Mouse (Mus musculus) liver, embryonic 15.5 days (tissue): ENCODE data around the gene Cdc42se2. TPM values are rescaled to one million over a fixed set of nuclear protein-coding genes. Genes with fewer than 3 reads are reported as not detected.

Experiments used
- ATAC-seq: fragments of 200-750 bp; cut with Nextera tagmentation; 2 replicates; pipeline ENCODE4 v1.8.0; 2017; ENCODE audit warnings: moderate number of reproducible peaks, mild to moderate bottlenecking, moderate library complexity; ENCODE audit not compliant: insufficient read depth
- H3K27ac ChIP-seq: fragments of 300-500 bp; sonication (generic); replicated peaks from 2 replicates; pipeline ENCODE4 v1.5.1; 2015; ENCODE audit warnings: mild to moderate bottlenecking, inconsistent platforms
- H3K27me3 ChIP-seq: fragments of 300-500 bp; sonication (generic); 2 replicates; pipeline ENCODE4 v1.6.1; 2015; ENCODE audit warnings: mild to moderate bottlenecking, inconsistent platforms
- H3K36me3 ChIP-seq: fragments of 300-500 bp; sonication (generic); replicated peaks from 2 replicates; pipeline ENCODE4 v1.6.1; 2015; ENCODE audit warnings: moderate library complexity, mild to moderate bottlenecking, inconsistent platforms
- H3K4me1 ChIP-seq: fragments of 300-500 bp; sonication (generic); replicated peaks from 2 replicates; pipeline ENCODE4 v1.6.1; 2015; ENCODE audit warnings: inconsistent platforms
- H3K4me2 ChIP-seq: fragments of 300-500 bp; sonication (generic); 2 replicates; pipeline ENCODE4 v1.6.1; 2015; ENCODE audit warnings: moderate library complexity, mild to moderate bottlenecking, inconsistent platforms
- H3K4me3 ChIP-seq: fragments of 300-500 bp; sonication (generic); replicated peaks from 2 replicates; pipeline ENCODE4 v1.5.1; 2015; ENCODE audit warnings: mild to moderate bottlenecking, inconsistent platforms
- H3K9ac ChIP-seq: fragments of 300-500 bp; sonication (generic); 2 replicates; pipeline ENCODE4 v1.6.1; 2015; ENCODE audit warnings: moderate library complexity, mild to moderate bottlenecking, inconsistent platforms
- H3K9me3 ChIP-seq: fragments of 300-500 bp; sonication (generic); replicated peaks from 2 replicates; pipeline ENCODE4 v1.6.1; 2016; ENCODE audit warnings: inconsistent platforms
- WGBS: fragments of 180-500 bp; shearing (Covaris S2); methylation state at CpG from one replicate; pipeline ENCODE4 v1.1.7; 2015; ENCODE audit warnings: mixed read lengths; ENCODE audit not compliant: insufficient replicate concordance; 5-methylcytosine and 5-hydroxymethylcytosine counted together
- polyA plus RNA-seq: library from polyadenylated mRNA; unstranded; fragments of >200 nt; fragmentation: Nextera tagmentation; extraction: Ambion mirVana; gene quantifications from 2 replicates; pipeline ENCODE4 v1.2.1, GENCODE M21; 2015

The Cdc42se2 gene
- polyA plus RNA-seq, 1 experiment from 2014 or later, result 17.2 TPM

- no peak overlapping the region for H3K27ac ChIP-seq
- no peak overlapping the region for H3K9ac ChIP-seq
- 57% methylated on average over 3 of the region's 3 CpGs for WGBS
- H3K36me3 ChIP-seq, result 0 out of 2 replicates have a peak, but pooled peaks cover 7% of the 10 kb centered on the region
- ATAC-seq, result no peak
- peaks cover 4% of the 10 kb centered on the region for H3K4me1 ChIP-seq
- no peaks in the 10 kb centered on the region for H3K27me3 ChIP-seq
- no peaks in the 10 kb centered on the region for H3K9me3 ChIP-seq
- H3K4me2 ChIP-seq, result no peak overlapping the region
- H3K4me3 ChIP-seq, result no peak overlapping the region
Measured at GRCm38 (mm10) chr11:54729311-54729710, 58.2 kb downstream of the Cdc42se2 start.

DNA sequence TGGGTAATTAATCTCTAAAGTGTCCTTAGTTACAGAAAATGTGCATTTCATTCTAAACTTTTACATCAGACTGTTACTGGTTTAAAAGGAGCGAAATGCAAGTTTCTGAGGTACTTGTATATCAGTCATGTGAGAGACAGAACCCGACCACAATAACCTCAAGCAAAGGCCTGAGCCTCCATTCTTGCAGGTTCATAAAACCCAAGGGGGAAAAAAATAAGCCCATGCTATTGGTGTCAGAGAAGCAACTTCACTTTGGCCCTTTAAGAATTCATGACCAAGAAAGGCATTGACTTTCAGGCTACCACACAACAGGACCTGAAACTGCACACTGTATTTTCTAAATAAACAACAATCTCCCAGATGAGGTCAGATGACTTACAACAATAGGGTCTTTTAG, 59.1 kb downstream of the Cdc42se2 start:
- Histone ChIP-seq H3K27ac (no peak overlapping the region), H3K4me1 (peaks cover 4% of the 10 kb centered on the region), H3K4me2 (no peak overlapping the region), H3K9ac (no peak overlapping the region), H3K36me3 (0 out of 2 replicates have a peak, but pooled peaks cover under 1% of the 10 kb centered on the region), H3K27me3 (no peaks in the 10 kb centered on the region), H3K9me3 (no peaks in the 10 kb centered on the region), H3K4me3 (no peak overlapping the region)
- no peak for ATAC-seq
- WGBS, result 46% methylated on average over 2 of the region's 2 CpGs

GRCm38 (mm10) chr11:54727327-54727901, 60.1 kb downstream of the Cdc42se2 start:
- H3K36me3 ChIP-seq, result 0 out of 2 replicates have a peak, but pooled peaks cover 6% of the 10 kb centered on the region
- no peaks in the 10 kb centered on the region for H3K9me3 ChIP-seq
- 37% methylated on average over 5 of the region's 5 CpGs for WGBS

DNA sequence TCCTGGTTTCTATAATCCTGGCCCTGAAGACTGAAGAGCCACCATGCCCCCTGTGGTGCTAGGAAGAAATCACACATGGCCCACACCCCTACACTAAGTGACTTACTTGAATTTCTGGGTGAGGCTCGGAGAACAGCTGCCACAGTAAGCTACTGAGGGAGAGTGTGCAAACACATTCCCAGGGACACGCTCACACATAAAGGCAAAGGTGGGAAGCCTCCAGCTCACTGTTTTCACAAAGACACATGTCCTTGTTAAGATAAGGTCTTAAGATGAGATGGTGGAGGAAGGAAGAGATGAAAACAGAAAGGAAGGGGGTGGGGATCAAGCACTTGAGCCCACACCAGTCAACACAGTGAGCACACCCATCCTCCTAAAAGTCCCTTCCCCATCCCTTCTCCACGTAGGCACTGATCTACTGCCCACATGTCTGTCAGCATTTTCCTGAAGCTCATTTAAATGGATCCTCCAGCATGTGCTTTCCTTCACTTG, 60.9 kb downstream of the Cdc42se2 start:
- H3K4me3 ChIP-seq, result no peak overlapping the region
- H3K9me3 ChIP-seq, result no peaks in the 10 kb centered on the region
- H3K4me2 ChIP-seq, result no peak overlapping the region
- H3K27ac ChIP-seq, result no peak overlapping the region
- ATAC-seq, result no peak
- 0 out of 2 replicates have a peak, but pooled peaks cover 13% of the 10 kb centered on the region for H3K36me3 ChIP-seq
- peaks cover 3% of the 10 kb centered on the region for H3K4me1 ChIP-seq
- no peaks in the 10 kb centered on the region for H3K27me3 ChIP-seq
- no peak overlapping the region for H3K9ac ChIP-seq
- 45% methylated on average over 3 of the region's 3 CpGs for WGBS

More at GRCm38 (mm10) chr11:54727327-54727901, 60.1 kb downstream of the Cdc42se2 start:
- H3K27me3 ChIP-seq, result no peaks in the 10 kb centered on the region
- H3K27ac ChIP-seq, result no peak overlapping the region
- peaks cover 4% of the 10 kb centered on the region for H3K4me1 ChIP-seq
- no peak overlapping the region for H3K9ac ChIP-seq
- H3K4me2 ChIP-seq, result no peak overlapping the region
- H3K4me3 ChIP-seq, result no peak overlapping the region
- ATAC-seq, result no peak

GRCm38 (mm10) chr11:54724353-54725034, 63.0 kb downstream of the Cdc42se2 start:
- WGBS, result 80% methylated on average over 4 of the region's 4 CpGs
- Histone ChIP-seq H3K9me3 (no peaks in the 10 kb centered on the region), H3K36me3 (0 out of 2 replicates have a peak, but pooled peaks cover 13% of the 10 kb centered on the region), H3K27me3 (no peaks in the 10 kb centered on the region), H3K4me2 (no peak overlapping the region), H3K4me3 (no peak overlapping the region), H3K27ac (no peak overlapping the region), H3K9ac (no peak overlapping the region), H3K4me1 (no peaks in the 10 kb centered on the region; the same call in 1 of the 2 replicates)
- no peak for ATAC-seq

DNA sequence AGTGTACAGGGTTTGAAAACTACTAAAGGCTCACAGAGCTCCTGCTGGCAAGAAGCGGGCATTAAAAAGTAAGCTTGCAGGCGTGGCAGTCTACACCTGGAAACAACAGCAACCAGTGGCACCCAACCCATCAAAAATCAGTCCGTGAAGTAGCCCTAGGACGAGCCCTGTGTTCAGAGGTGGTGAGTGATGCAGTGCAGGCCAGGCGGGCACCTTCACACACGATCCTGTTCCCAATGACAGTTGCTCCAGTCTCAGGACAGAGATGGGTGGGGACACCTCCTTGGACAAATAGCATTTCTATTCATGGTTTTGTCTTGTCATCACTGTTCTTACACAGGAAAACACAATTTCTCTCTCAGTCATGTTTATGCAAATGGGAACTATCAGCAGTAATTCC, 65.4 kb downstream of the Cdc42se2 start:
- Histone ChIP-seq H3K4me1 (no peaks in the 10 kb centered on the region), H3K36me3 (peaks cover 22% of the 10 kb centered on the region; the same call in 1 of the 2 replicates), H3K4me3 (no peak overlapping the region), H3K9ac (no peak overlapping the region), H3K9me3 (no peaks in the 10 kb centered on the region), H3K27ac (no peak overlapping the region), H3K27me3 (no peaks in the 10 kb centered on the region), H3K4me2 (no peak overlapping the region)
- no peak for ATAC-seq
- 65% methylated on average over 6 of the region's 6 CpGs for WGBS

DNA sequence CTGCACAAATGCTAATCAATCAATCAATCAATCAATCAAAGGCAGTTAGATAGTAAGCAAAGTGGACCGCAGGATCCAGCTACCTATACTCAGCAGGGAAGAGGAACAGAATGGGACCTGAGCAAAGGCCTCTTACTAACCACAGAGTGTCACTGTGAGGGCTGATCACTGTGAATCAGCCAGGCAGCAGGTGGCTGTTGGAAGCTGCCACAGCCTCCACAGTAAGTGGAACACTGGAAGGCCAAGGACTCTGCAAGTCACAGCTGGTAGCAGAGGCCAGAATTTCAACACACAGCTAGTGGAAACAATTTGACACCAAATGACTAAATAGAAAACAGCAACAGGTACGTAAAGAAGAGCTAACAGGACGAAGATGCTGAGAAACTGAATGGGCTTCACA, 68.9 kb downstream of the Cdc42se2 start:
- H3K9me3 ChIP-seq, result no peaks in the 10 kb centered on the region
- H3K4me2 ChIP-seq, result no peak overlapping the region
- no peak for ATAC-seq
- no peak overlapping the region for H3K27ac ChIP-seq
- H3K9ac ChIP-seq, result no peak overlapping the region
- H3K4me3 ChIP-seq, result no peak overlapping the region
- H3K27me3 ChIP-seq, result no peaks in the 10 kb centered on the region
- H3K4me1 ChIP-seq, result no peaks in the 10 kb centered on the region
- H3K36me3 ChIP-seq, result peaks cover 30% of the 10 kb centered on the region
- WGBS, result 73% methylated on average over 3 of the region's 3 CpGs

GRCm38 (mm10) chr11:54717893-54718292, 69.6 kb downstream of the Cdc42se2 start:
- WGBS, result 79% methylated on average over 3 of the region's 3 CpGs
- ATAC-seq, result no peak
- Histone ChIP-seq H3K9me3 (no peaks in the 10 kb centered on the region), H3K9ac (no peak overlapping the region), H3K4me2 (no peak overlapping the region), H3K36me3 (peaks cover 28% of the 10 kb centered on the region), H3K4me3 (no peak overlapping the region), H3K27me3 (no peaks in the 10 kb centered on the region), H3K4me1 (no peaks in the 10 kb centered on the region), H3K27ac (no peak overlapping the region)

- ATAC-seq, result no peak
- Histone ChIP-seq H3K27me3 (no peaks in the 10 kb centered on the region), H3K4me1 (no peaks in the 10 kb centered on the region), H3K4me3 (no peak overlapping the region), H3K9ac (no peak overlapping the region), H3K4me2 (no peak overlapping the region), H3K9me3 (no peaks in the 10 kb centered on the region), H3K27ac (no peak overlapping the region), H3K36me3 (peaks cover 8% of the 10 kb centered on the region; the same call in 1 of the 2 replicates)
- WGBS, result 54% methylated on average over 2 of the region's 2 CpGs
Measured at GRCm38 (mm10) chr11:54712849-54713248, 74.6 kb downstream of the Cdc42se2 start.

DNA sequence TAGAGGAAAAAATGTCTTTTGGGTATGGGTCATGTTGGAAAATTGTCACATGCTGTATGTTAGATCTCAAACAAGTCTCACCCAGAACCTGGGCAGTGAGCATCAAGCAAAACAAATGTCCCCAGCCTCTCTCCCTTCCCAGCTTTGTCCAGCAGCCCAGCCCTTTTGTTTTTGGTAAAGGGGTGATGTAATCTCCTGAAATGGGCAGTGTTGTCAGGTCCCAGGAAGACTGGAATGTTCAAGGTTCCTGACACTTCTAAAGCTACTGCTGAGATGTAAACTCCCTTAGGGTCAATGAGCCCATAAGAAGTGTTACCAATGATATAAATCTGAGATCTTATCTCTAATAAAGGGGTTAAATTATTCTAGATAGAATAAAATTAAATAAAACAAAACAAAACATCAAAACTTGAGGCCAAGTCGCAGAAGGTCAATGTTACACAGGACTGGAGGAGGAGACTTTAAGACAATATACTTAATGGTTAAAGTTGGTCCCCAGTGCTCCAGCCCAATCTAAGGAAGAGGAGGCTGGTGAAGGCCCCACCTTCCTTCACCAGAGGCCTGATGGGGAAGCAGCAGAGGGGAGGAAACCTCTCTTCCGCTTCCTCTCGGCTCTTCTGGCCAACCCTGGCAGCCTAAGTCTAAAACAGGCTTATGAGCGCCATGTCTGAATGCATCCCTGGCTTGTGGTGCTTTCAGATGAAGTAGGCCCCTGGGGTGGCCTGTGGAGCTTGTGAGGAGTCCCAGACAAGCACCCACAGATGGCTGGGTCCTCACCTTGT, 76.8 kb downstream of the Cdc42se2 start:
- H3K27me3 ChIP-seq, result no peaks in the 10 kb centered on the region
- H3K36me3 ChIP-seq, result peaks cover 3% of the 10 kb centered on the region; the same call in 1 of the 2 replicates
- H3K4me1 ChIP-seq, result no peaks in the 10 kb centered on the region
- no peak overlapping the region for H3K27ac ChIP-seq
- H3K9ac ChIP-seq, result no peak overlapping the region
- no peak overlapping the region for H3K4me2 ChIP-seq
- H3K4me3 ChIP-seq, result no peak overlapping the region
- ATAC-seq, result no peak
- no peaks in the 10 kb centered on the region for H3K9me3 ChIP-seq
- WGBS, result 51% methylated on average over 4 of the region's 4 CpGs

- no peak overlapping the region for H3K9ac ChIP-seq
- no peak for ATAC-seq
- no peak overlapping the region for H3K27ac ChIP-seq
- no peak overlapping the region for H3K4me2 ChIP-seq
- H3K4me3 ChIP-seq, result no peak overlapping the region
- no peaks in the 10 kb centered on the region for H3K9me3 ChIP-seq
- no peaks in the 10 kb centered on the region for H3K36me3 ChIP-seq
- H3K4me1 ChIP-seq, result no peaks in the 10 kb centered on the region
- no peaks in the 10 kb centered on the region for H3K27me3 ChIP-seq
- WGBS, result 52% methylated on average over 2 of the region's 2 CpGs
Measured at GRCm38 (mm10) chr11:54709645-54710044, 77.8 kb downstream of the Cdc42se2 start.
